Mouse (Mus musculus) kidney, adult 2 months (tissue): Measurements from ENCODE around the gene Acbd7.

Source experiments
- CTCF ChIP-seq: fragments of 200-500 bp; conservative IDR thresholded peaks from 2 replicates; pipeline ENCODE4 v1.5.1; 2011; ENCODE audit warnings: low read depth, mild to moderate bottlenecking, control low read depth, low read length, moderate library complexity, mixed read lengths; ENCODE audit not compliant: insufficient read depth, insufficient read length
- POLR2A ChIP-seq: fragments of 200-500 bp; IDR thresholded peaks from one replicate; pipeline ENCODE4 v1.6.1; 2011; ENCODE audit warnings: low read depth, low read length, control low read depth

- TF ChIP-seq CTCF, result no peak
- TF ChIP-seq POLR2A, result no peak
Observed at GRCm38 (mm10) chr2:3324381-3325130, 11.4 kb upstream of the Acbd7 start.
